Mouse (Mus musculus) embryonic facial prominence, embryonic 11.5 days (tissue): ENCODE measurements around the gene Rfc2. TPM values are rescaled to one million over a fixed set of nuclear protein-coding genes. Genes with fewer than 3 reads are reported as not detected.

Experiments
- ATAC-seq: fragments of 200-750 bp; cut with Nextera tagmentation; replicated peaks from 2 replicates; pipeline ENCODE4 v1.8.0; 2017; ENCODE audit warnings: low read depth; ENCODE audit not compliant: insufficient number of reproducible peaks, low FRiP score, low TSS enrichment
- DNase-seq: peaks from one replicate; pipeline ENCODE4 v3.0.0-alpha.2; 2015; ENCODE audit warnings: low spot score
- H3K27ac ChIP-seq: fragments of 300-500 bp; sonication (generic); replicated peaks from 2 replicates; pipeline ENCODE4 v1.5.1; 2014; ENCODE audit warnings: mild to moderate bottlenecking, low read depth, low read length, control low read depth
- H3K27me3 ChIP-seq: fragments of 300-500 bp; sonication (generic); 2 replicates; pipeline ENCODE4 v1.6.1; 2014; ENCODE audit warnings: mild to moderate bottlenecking, low read length, moderate library complexity, mixed read lengths; ENCODE audit not compliant: control insufficient read depth, insufficient read depth
- H3K36me3 ChIP-seq: fragments of 300-500 bp; sonication (generic); replicated peaks from 2 replicates; pipeline ENCODE4 v1.6.1; 2014; ENCODE audit warnings: low read depth, mild to moderate bottlenecking, low read length, moderate library complexity, mixed read lengths; ENCODE audit not compliant: control insufficient read depth, insufficient read depth
- H3K4me1 ChIP-seq: fragments of 300-500 bp; sonication (generic); 2 replicates; pipeline ENCODE4 v1.6.1; 2014; ENCODE audit warnings: low read length, mixed read lengths; ENCODE audit not compliant: control insufficient read depth, insufficient read depth
- H3K4me2 ChIP-seq: fragments of 300-500 bp; sonication (generic); 2 replicates; pipeline ENCODE4 v1.6.1; 2014; ENCODE audit warnings: low read depth, mild to moderate bottlenecking, control low read depth, low read length, moderate library complexity
- H3K4me3 ChIP-seq: fragments of 300-500 bp; sonication (generic); 2 replicates; pipeline ENCODE4 v1.5.1; 2014; ENCODE audit warnings: low read depth, low read length, control low read depth
- H3K9ac ChIP-seq: fragments of 300-500 bp; sonication (generic); replicated peaks from 2 replicates; pipeline ENCODE4 v1.6.1; 2014; ENCODE audit warnings: mild to moderate bottlenecking, control low read depth, low read length
- H3K9me3 ChIP-seq: fragments of 300-500 bp; sonication (generic); replicated peaks from 2 replicates; pipeline ENCODE4 v1.6.1; 2016; ENCODE audit warnings: mild to moderate bottlenecking, low read length, inconsistent platforms, mixed read lengths; ENCODE audit not compliant: control insufficient read depth
- WGBS: fragments of 180-500 bp; shearing (Covaris S2); extraction: QIAGEN DNeasy Blood & Tissue Kit; methylation state at CpG from one replicate; pipeline ENCODE4 v1.1.7; 2014; 5-methylcytosine and 5-hydroxymethylcytosine counted together
- polyA plus RNA-seq: library from polyadenylated mRNA; unstranded; fragments of >200 nt; fragmentation: Nextera tagmentation; extraction: Ambion mirVana; gene quantifications from 2 replicates; pipeline ENCODE4 v1.2.1, GENCODE M21; 2014

Gene Rfc2
- polyA plus RNA-seq, 1 experiment from 2014 or later, result 344 TPM

DNA sequence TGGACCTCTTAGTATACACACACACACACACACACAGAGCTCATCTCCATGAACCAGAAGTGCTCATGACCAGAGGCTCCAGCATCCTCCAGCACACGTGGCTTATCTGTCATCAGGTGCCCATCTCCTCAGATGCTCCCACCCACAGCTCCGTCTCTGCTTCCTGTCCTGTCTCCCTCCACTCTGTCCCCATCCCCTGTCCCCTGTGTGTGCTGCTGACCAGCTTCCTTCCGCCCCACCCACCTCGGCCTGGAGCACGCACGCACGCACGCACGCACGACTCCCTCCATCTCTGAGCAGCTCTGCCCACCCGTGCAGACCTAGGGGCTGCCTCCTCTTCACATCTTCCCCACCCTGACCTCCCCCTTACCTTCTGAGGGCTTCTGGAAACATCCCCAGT, 23.2 kb downstream of the Rfc2 start:
- Histone ChIP-seq H3K27me3 (no peaks in the 10 kb centered on the region), H3K27ac (no peak overlapping the region), H3K9me3 (no peaks in the 10 kb centered on the region), H3K9ac (no peak overlapping the region), H3K4me1 (no peaks in the 10 kb centered on the region), H3K4me3 (no peak overlapping the region), H3K36me3 (no peaks in the 10 kb centered on the region), H3K4me2 (no peak overlapping the region)
- DNase-seq, result no peak
- no peak for ATAC-seq
- WGBS, result 85% methylated on average over 11 of the region's 11 CpGs

DNA sequence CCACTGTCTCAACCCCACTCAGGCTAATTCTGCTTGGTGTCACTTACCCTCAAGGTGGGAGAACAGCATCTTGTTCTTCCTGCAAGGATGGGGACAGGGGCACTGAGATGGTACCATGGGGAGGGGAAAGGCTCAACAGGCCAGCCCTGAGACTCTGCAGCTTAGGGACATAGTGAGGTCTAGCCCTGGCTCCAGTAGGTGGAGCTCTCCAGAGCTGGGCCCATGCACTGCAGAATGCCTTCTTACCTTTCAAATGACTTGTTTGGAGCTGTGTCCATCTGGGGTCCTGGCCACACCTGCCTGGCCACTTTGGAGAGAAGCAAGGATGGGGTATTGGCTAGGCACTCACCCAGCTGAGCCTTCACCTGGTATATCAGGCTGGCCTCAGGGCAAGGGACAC, 25.1 kb downstream of the Rfc2 start:
- H3K9ac ChIP-seq, result no peak overlapping the region
- no peaks in the 10 kb centered on the region for H3K27me3 ChIP-seq
- H3K4me1 ChIP-seq, result no peaks in the 10 kb centered on the region
- no peak for ATAC-seq
- no peak overlapping the region for H3K4me3 ChIP-seq
- no peaks in the 10 kb centered on the region for H3K36me3 ChIP-seq
- H3K9me3 ChIP-seq, result no peaks in the 10 kb centered on the region
- H3K27ac ChIP-seq, result no peak overlapping the region
- DNase-seq, result no peak
- no peak overlapping the region for H3K4me2 ChIP-seq

DNA sequence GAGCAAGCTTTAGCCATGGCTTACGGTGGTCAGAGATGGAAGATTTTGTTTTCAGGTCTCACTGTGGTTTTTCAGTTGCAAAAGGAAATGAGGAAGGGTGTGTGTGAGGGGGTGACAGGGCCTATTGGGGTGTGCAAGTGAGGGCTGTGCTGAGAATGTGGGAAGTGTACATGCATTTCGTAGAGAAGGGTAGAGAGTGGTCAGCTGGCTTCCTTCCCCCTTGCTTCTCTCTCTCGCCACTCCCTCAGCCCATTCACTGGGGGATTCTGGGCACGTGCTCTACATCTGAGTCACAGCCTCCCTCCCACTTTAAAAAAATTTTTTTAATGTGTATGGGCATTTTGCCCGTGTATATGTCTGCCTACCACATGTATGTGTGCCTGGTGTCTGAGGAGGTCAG, 26.0 kb downstream of the Rfc2 start:
- no peak overlapping the region for H3K4me2 ChIP-seq
- 71% methylated on average over 5 of the region's 5 CpGs for WGBS
- no peak overlapping the region for H3K4me3 ChIP-seq

DNA sequence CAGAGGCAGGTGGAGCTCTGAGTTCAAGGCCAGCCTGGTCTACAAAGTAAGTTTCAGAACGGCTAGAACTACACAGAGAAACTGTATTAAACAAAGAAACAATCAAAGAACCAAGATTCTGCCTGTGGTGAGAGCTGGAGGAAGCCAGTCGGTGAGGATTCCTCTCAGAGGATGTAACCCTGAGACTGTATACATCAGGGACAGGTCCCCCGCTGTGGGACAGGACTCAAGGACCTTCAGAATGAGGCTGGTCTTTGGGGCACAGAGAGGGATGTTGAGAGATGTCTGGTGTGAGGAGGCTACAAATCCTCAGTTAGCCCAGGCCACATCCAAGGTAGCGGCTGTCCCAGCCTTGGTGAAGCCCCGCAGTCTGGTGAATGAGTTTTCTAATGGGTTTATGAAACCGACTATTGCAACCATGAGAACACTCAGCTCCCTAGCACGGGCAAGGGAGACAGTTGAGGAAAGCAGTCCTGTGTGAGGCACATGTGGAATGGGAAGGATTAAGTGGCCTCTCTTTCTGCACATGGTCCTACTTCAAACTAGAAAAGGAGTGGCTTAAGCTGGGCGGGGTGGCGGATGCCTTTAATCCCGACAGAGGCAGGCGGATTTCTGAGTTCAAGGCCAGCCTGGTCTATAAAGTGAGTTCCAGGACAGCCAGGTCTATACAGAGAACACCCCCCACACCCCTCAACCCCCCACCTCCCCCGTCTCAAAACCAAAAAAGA, 28.9 kb downstream of the Rfc2 start:
- Histone ChIP-seq H3K4me1 (no peaks in the 10 kb centered on the region), H3K9ac (no peak overlapping the region), H3K27me3 (no peaks in the 10 kb centered on the region), H3K9me3 (no peaks in the 10 kb centered on the region), H3K36me3 (no peaks in the 10 kb centered on the region; the same call in 1 of the 2 replicates), H3K4me3 (no peak overlapping the region), H3K4me2 (no peak overlapping the region), H3K27ac (no peak overlapping the region)
- DNase-seq (no peak), ATAC-seq (no peak)
- 79% methylated on average over 12 of the region's 12 CpGs for WGBS

More for the DNA sequence above, 26.0 kb downstream of the Rfc2 start:
- Histone ChIP-seq H3K27ac (no peak overlapping the region), H3K4me1 (no peaks in the 10 kb centered on the region), H3K9me3 (no peaks in the 10 kb centered on the region), H3K36me3 (no peaks in the 10 kb centered on the region), H3K9ac (no peak overlapping the region), H3K27me3 (no peaks in the 10 kb centered on the region)
- no peak for DNase-seq
- no peak for ATAC-seq

DNA sequence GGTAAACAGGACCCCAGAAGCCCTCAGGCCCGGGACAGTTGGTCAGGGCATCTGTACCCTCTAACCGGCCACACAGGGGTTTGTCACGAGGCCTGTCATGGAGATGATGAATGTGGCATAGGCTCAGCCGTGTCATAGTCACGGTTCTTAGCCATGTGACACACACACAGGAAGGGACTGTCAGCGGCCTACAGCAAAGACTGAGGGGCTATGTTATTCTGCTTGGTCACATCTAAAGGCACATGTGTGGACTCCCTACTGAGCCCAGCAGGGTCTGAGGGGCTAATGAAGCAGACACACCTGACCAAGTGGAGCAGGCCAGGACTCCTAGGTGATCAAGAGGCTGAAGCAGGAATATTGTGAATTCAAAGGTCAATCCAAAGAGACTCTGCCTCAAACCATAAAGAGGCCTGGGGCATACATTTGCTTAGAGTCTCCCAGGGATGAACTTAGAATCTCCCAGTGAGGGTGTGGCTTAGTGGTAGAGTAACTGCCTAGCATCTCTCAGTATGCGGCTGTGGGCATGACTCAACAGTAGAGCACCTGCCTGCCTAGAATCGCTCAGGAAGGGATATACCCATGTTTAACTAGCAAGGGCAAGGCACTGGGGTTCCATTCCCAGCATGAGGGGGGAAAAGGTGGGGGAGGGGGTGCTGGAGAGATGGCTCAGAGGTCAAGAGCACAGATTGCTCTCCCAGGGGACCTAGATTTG, 30.8 kb downstream of the Rfc2 start:
- no peaks in the 10 kb centered on the region for H3K9me3 ChIP-seq
- H3K27ac ChIP-seq, result no peak overlapping the region
- 66% methylated on average over 8 of the region's 8 CpGs for WGBS
- H3K4me1 ChIP-seq, result no peaks in the 10 kb centered on the region
- no peak overlapping the region for H3K4me3 ChIP-seq
- H3K36me3 ChIP-seq, result no peaks in the 10 kb centered on the region; the same call in 1 of the 2 replicates
- no peak for ATAC-seq
- no peak overlapping the region for H3K9ac ChIP-seq
- no peak for DNase-seq
- no peak overlapping the region for H3K4me2 ChIP-seq
- no peaks in the 10 kb centered on the region for H3K27me3 ChIP-seq

DNA sequence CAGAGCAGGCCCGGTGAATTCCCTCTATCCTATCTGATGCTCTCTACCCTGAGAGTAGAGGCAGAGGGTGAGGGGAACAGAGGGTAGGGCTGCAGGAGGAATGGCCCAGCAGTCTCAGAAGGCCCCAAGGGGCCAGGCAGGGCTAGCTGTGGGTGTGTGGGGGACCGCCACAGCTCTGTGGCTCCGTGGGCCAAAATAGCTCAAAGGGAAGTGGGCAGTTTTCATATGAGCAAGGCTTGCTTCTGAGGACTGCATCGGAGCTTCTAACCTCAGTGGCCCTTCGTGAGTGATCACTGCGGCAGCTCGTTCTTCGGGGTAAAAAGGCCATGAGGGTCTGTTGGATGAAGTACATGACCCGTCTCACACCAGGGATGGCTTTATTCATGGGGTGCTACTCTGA, 32.6 kb downstream of the Rfc2 start:
- Histone ChIP-seq H3K27ac (no peak overlapping the region), H3K9me3 (no peaks in the 10 kb centered on the region), H3K27me3 (no peaks in the 10 kb centered on the region), H3K9ac (no peak overlapping the region), H3K4me2 (no peak overlapping the region), H3K4me1 (no peaks in the 10 kb centered on the region), H3K4me3 (no peak overlapping the region), H3K36me3 (peaks cover 4% of the 10 kb centered on the region)
- ATAC-seq (no peak), DNase-seq (no peak)
- WGBS, result 88% methylated on average over 9 of the region's 9 CpGs

DNA sequence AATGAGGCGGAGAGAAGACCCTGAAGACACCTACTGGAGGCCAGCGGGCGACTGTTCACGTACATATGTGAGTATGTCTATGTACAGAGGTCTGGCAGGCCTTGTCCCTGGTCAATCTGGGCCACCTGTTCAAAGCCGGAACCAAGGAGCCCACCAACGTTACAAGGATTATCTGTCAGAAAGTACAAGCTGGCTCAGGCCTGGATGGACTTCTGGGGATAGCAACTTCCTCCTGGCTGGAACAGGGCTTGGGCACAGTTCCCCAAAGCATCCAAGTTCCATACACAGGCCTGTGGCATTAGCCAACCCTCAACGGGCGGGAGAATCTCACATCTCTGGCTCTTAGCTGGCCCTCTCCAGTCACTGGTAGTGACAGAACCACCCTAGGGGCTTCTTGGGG, 33.1 kb downstream of the Rfc2 start:
- Histone ChIP-seq H3K9me3 (no peaks in the 10 kb centered on the region), H3K36me3 (peaks cover 4% of the 10 kb centered on the region), H3K4me1 (no peaks in the 10 kb centered on the region), H3K4me3 (no peak overlapping the region), H3K4me2 (no peak overlapping the region), H3K27ac (no peak overlapping the region), H3K27me3 (no peaks in the 10 kb centered on the region), H3K9ac (no peak overlapping the region)
- ATAC-seq (no peak), DNase-seq (no peak)
- WGBS, result 91% methylated on average over 8 of the region's 8 CpGs

DNA sequence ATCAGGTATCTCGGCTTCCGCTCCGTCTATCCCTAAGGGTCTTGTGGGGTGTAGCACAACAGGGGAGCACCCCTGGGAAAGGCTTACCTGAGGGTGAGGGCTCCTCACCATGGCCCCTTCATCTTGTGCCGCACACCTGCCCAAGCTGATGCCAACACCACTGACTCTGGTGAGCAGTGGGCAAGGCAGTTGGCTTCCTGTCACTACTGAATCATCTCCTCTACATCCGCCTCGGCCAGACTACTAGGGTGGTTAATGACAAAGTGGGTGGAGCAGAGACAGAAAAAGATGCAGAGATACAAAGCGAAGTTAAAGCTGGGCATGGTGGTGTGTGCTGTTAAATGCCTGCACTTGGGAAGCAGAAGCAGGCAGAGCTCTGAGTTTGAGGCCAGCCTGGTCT, 33.6 kb downstream of the Rfc2 start, which contains the start of gene Lat2:
TSS of gene Lat2 (minus strand) at position 224 of the 400 bp plus-strand sequence.
- 86% methylated on average over 7 of the region's 7 CpGs for WGBS
- ATAC-seq (no peak), DNase-seq (no peak)
- Histone ChIP-seq H3K27ac (no peak within 1 kb of the TSS), H3K27me3 (no peaks in the 10 kb centered on the region), H3K9ac (no peak within 1 kb of the TSS), H3K4me3 (no peak within 1 kb of the TSS), H3K36me3 (peaks cover 4% of the 10 kb centered on the region), H3K9me3 (no peaks in the 10 kb centered on the region), H3K4me2 (no peak within 1 kb of the TSS), H3K4me1 (no peaks in the 10 kb centered on the region)
